Mouse (Mus musculus) MEL (cell line): ENCODE measurements around the gene Tex261. TPM values are rescaled to one million over a fixed set of nuclear protein-coding genes. Genes with fewer than 3 reads are reported as not detected.

ENCODE experiments used
- DNase-seq: peaks from one replicate; pipeline ENCODE4 v3.0.0; 2011; ENCODE audit warnings: low read depth, low spot score
- H3K27ac ChIP-seq: 2 replicates; pipeline ENCODE4 v1.5.1; 2012; ENCODE audit warnings: low read depth, mild to moderate bottlenecking, control low read depth, low read length, moderate library complexity; ENCODE audit not compliant: control insufficient read depth
- H3K27me3 ChIP-seq, 2 experiments: fragments of 150-350 bp in 1 of 2; sonication (generic) in 1 of 2; 2 replicates each; pipeline ENCODE4 v1.6.1; 2012; ENCODE audit warnings: low read length in 2 of 2, mild to moderate bottlenecking in 2 of 2, improper control_type of control experiment in 1 of 2, moderate library complexity in 1 of 2; ENCODE audit not compliant: insufficient read depth in 2 of 2, control insufficient read depth in 1 of 2
- H3K36me3 ChIP-seq, 2 experiments: 2 replicates each; pipeline ENCODE4 v1.6.1; 2012 to 2014; ENCODE audit warnings: low read length in 2 of 2, improper control_type of control experiment in 1 of 2, inconsistent platforms in 1 of 2, mild to moderate bottlenecking in 1 of 2; ENCODE audit not compliant: insufficient read depth in 2 of 2, control insufficient read depth in 1 of 2
- H3K4me1 ChIP-seq, 2 experiments: fragments of 150-350 bp in 1 of 2; sonication (generic) in 1 of 2; 2 replicates each; pipeline ENCODE4 v1.6.1; 2012; ENCODE audit warnings: low read length in 2 of 2, improper control_type of control experiment in 1 of 2, mild to moderate bottlenecking in 1 of 2; ENCODE audit not compliant: insufficient read depth in 2 of 2, control insufficient read depth in 1 of 2
- H3K4me3 ChIP-seq, 2 experiments: fragments of 150-350 bp in 1 of 2; sonication (generic) in 1 of 2; 2 replicates each; pipeline ENCODE4 v1.5.1; 2012; ENCODE audit warnings: low read depth in 2 of 2, low read length in 2 of 2, mild to moderate bottlenecking in 2 of 2, moderate library complexity in 2 of 2, control low read depth in 1 of 2, improper control_type of control experiment in 1 of 2; ENCODE audit not compliant: control insufficient read depth in 1 of 2, insufficient read depth in 1 of 2
- H3K79me2 ChIP-seq: 2 replicates; pipeline ENCODE4 v1.6.1; 2012; ENCODE audit warnings: mild to moderate bottlenecking, low read length, moderate library complexity; ENCODE audit not compliant: control insufficient read depth, poor library complexity, insufficient read depth
- H3K9ac ChIP-seq: 2 replicates; pipeline ENCODE4 v1.6.1; 2012; ENCODE audit warnings: low read depth, mild to moderate bottlenecking, control low read depth, low read length, moderate library complexity; ENCODE audit not compliant: control insufficient read depth, poor library complexity, severe bottlenecking
- H3K9me3 ChIP-seq: fragments of 150-350 bp; sonication (generic); replicated peaks from 2 replicates; pipeline ENCODE4 v1.6.1; 2012; ENCODE audit warnings: mild to moderate bottlenecking, low read length, improper control_type of control experiment, moderate library complexity; ENCODE audit not compliant: insufficient read depth
- BHLHE40 ChIP-seq: IDR thresholded peaks from 2 replicates; pipeline ENCODE4 v1.6.1; 2012; ENCODE audit warnings: low read depth, mild to moderate bottlenecking, inconsistent platforms, low read length, improper control_type of control experiment, borderline replicate concordance
- CHD1 ChIP-seq: IDR thresholded peaks from 2 replicates; pipeline ENCODE4 v1.6.1; 2012; ENCODE audit warnings: low read depth, mild to moderate bottlenecking, inconsistent platforms, low read length, improper control_type of control experiment
- CTCF ChIP-seq, 3 experiments: IDR thresholded peaks in 2 of 3; conservative IDR thresholded peaks in 1 of 3; 2 replicates each; pipeline ENCODE4 v1.5.1; 2011 to 2012; ENCODE audit warnings: low read length in 3 of 3, low read depth in 2 of 3, mild to moderate bottlenecking in 2 of 3, improper control_type of control experiment in 1 of 3, inconsistent platforms in 1 of 3, mixed read lengths in 1 of 3, moderate library complexity in 1 of 3; ENCODE audit not compliant: control insufficient read depth in 1 of 3, insufficient read depth in 1 of 3, poor library complexity in 1 of 3, severe bottlenecking in 1 of 3
- E2F4 ChIP-seq: IDR thresholded peaks from 2 replicates; pipeline ENCODE4 v1.6.1; 2011; ENCODE audit warnings: low read depth, low read length, improper control_type of control experiment, borderline replicate concordance
- ETS1 ChIP-seq: IDR thresholded peaks from 2 replicates; pipeline ENCODE4 v1.6.1; 2012; ENCODE audit warnings: low read depth, mild to moderate bottlenecking, inconsistent platforms, low read length, improper control_type of control experiment, moderate library complexity
- KAT2A ChIP-seq: conservative IDR thresholded peaks from 2 replicates; pipeline ENCODE4 v1.6.1; 2012; ENCODE audit warnings: low read depth, low read length, improper control_type of control experiment, inconsistent platforms
- MAZ ChIP-seq: IDR thresholded peaks from 2 replicates; pipeline ENCODE4 v1.6.1; 2012; ENCODE audit warnings: low read depth, mild to moderate bottlenecking, inconsistent platforms, low read length, improper control_type of control experiment
- MEF2A ChIP-seq: IDR thresholded peaks from 2 replicates; pipeline ENCODE4 v1.6.1; 2014; ENCODE audit warnings: low read depth, mild to moderate bottlenecking, inconsistent platforms, low read length, improper control_type of control experiment; ENCODE audit not compliant: poor library complexity, insufficient replicate concordance, severe bottlenecking; ENCODE audit errors: extremely low read depth
- MYC ChIP-seq: IDR thresholded peaks from 2 replicates; pipeline ENCODE4 v1.6.1; 2011; ENCODE audit warnings: low read depth, mild to moderate bottlenecking, low read length, improper control_type of control experiment, moderate library complexity
- NELFE ChIP-seq: IDR thresholded peaks from 2 replicates; pipeline ENCODE4 v1.6.1; 2011; ENCODE audit warnings: low read depth, low read length, improper control_type of control experiment
- POLR2A ChIP-seq, 2 experiments: IDR thresholded peaks; 2 replicates each; pipeline ENCODE4 v1.6.1; 2011 to 2012; ENCODE audit warnings: low read length in 2 of 2, mild to moderate bottlenecking in 2 of 2, control low read depth in 1 of 2, improper control_type of control experiment in 1 of 2, low read depth in 1 of 2, moderate library complexity in 1 of 2; ENCODE audit not compliant: control insufficient read depth in 1 of 2, insufficient read depth in 1 of 2, poor library complexity in 1 of 2
- POLR2AphosphoS2 ChIP-seq: IDR thresholded peaks from 2 replicates; pipeline ENCODE4 v1.6.1; 2011; ENCODE audit warnings: low read length, improper control_type of control experiment
- RAD21 ChIP-seq: IDR thresholded peaks from 2 replicates; pipeline ENCODE4 v1.6.1; 2011; ENCODE audit warnings: mild to moderate bottlenecking, low read depth, low read length, improper control_type of control experiment
- TAL1 ChIP-seq: IDR thresholded peaks from 2 replicates; pipeline ENCODE4 v1.6.1; 2012; ENCODE audit warnings: mild to moderate bottlenecking, inconsistent platforms, low read length, moderate library complexity, mixed read lengths
- ZMIZ1 ChIP-seq: IDR thresholded peaks from 2 replicates; pipeline ENCODE4 v1.6.1; 2012; ENCODE audit warnings: low read depth, mild to moderate bottlenecking, inconsistent platforms, low read length, improper control_type of control experiment, moderate library complexity
- polyA plus RNA-seq, 2 experiments: library from polyadenylated mRNA; stranded (reverse) in 1 of 2; unstranded in 1 of 2; fragments of >175 nt in 1 of 2; fragments of >200 nt in 1 of 2; gene quantifications; 2 replicates each; pipeline versions ENCODE4 v1.2.1 to v1.2.4; 2012; ENCODE audit warnings: low replicate concordance in 2 of 2, low read depth in 1 of 2; ENCODE audit not compliant: insufficient read length in 2 of 2, insufficient read depth in 1 of 2, missing spikeins in 1 of 2
- total RNA-seq: library from RNA; depleted of rRNA; stranded (reverse); fragments of 300-350 nt; gene quantifications from 2 replicates; pipeline ENCODE4 v1.2.3, GENCODE M21; 2012

The Tex261 gene
- total and polyA plus RNA-seq, 3 experiments: 56.2 to 104 TPM; not detected in 1

DNA sequence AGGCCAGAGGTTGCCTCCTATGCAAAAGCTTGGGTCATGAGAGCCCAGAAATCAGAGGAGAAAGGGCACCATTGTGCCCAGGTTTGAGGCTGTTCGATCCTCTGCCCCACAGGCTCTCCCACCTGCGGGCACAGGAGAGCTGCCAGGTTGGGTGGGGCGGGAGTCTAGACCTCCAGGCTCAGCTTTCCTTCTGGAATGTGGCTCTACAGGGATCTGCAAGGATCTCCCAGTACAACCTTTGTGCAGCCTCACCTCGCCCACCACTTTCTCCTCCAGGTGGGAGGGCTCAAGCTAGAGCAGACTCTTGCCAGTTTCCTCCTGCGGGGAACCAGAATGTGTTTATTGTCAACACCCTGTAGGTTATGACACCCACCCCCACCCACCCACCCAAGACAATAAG is 31.1 kb downstream of the Tex261 start:
- Histone ChIP-seq H3K9ac (no peak overlapping the region), H3K9me3 (no peaks in the 10 kb centered on the region), H3K27me3 (no peaks in the 10 kb centered on the region; a peak in 1 of 4 replicates), H3K4me3 (no peak overlapping the region), H3K27ac (no peak overlapping the region), H3K79me2 (no peaks in the 10 kb centered on the region), H3K36me3 (no peaks in the 10 kb centered on the region), H3K4me1 (no peaks in the 10 kb centered on the region)
- no peak for DNase-seq
- no peak for TF ChIP-seq ETS1

DNA sequence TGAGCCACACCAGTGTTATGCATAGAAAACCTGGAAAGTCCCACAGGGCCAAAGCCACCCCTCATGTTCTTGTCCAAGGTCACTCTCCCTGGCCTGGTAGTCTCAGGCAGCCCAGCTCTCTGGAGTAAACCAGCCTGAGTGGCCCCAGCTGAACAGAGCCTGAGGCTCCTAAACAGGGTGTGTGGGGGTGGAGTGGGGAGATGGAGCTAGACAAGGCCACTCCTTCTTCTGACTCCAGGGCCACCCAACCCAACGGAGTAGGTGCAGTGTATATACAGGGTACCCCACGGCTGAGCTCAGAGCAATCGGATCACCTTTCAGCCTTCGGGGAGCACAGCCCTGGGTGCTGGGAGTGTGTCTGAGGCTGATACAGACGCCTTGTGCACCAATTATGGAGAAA is 31.5 kb downstream of the Tex261 start:
- DNase-seq: no peak
- Histone ChIP-seq H3K27ac (no peak overlapping the region), H3K36me3 (no peaks in the 10 kb centered on the region), H3K4me3 (no peak overlapping the region), H3K4me1 (no peaks in the 10 kb centered on the region), H3K9ac (no peak overlapping the region), H3K9me3 (no peaks in the 10 kb centered on the region), H3K79me2 (no peaks in the 10 kb centered on the region), H3K27me3 (no peaks in the 10 kb centered on the region; a peak in 1 of 4 replicates)
- TF ChIP-seq MYC (no peak), RAD21 (no peak), BHLHE40 (no peak), CTCF (IDR thresholded peaks at IDR 0.05 in 2 of 3, conservative IDR thresholded peaks at IDR 0.05 in 1 of 3; ENCODE audit: control insufficient read depth in 1 of 3, insufficient read depth in 1 of 3, low read depth in 2 of 3, low read length in 3 of 3, poor library complexity in 1 of 3, severe bottlenecking in 1 of 3) (no peak), POLR2A (IDR thresholded peaks at IDR 0.05; ENCODE audit: control insufficient read depth in 1 of 2, insufficient read depth in 1 of 2, low read depth in 1 of 2, low read length in 2 of 2, poor library complexity in 1 of 2) (no peak), CHD1 (no peak), ZMIZ1 (no peak), KAT2A (no peak), POLR2AphosphoS2 (no peak), NELFE (no peak), MEF2A (no peak), E2F4 (no peak)

- Histone ChIP-seq H3K9ac (no peak overlapping the region), H3K4me1 (no peaks in the 10 kb centered on the region), H3K4me3 (no peak overlapping the region), H3K27ac (no peak overlapping the region), H3K79me2 (no peaks in the 10 kb centered on the region), H3K36me3 (no peaks in the 10 kb centered on the region), H3K27me3 (no peaks in the 10 kb centered on the region; a peak in 1 of 4 replicates), H3K9me3 (no peaks in the 10 kb centered on the region)
- DNase-seq: no peak
- TF ChIP-seq NELFE (no peak), TAL1 (no peak), MAZ (no peak)
- TF ChIP-seq, all 39 proteins: peak for 0
These were observed 32.4 kb downstream of the Tex261 start for GRCm38 (mm10) chr6:83743212-83743611.
